Mouse (Mus musculus) midbrain, postnatal 0 days (tissue): Measurements from ENCODE around the gene Iba57. TPM values are rescaled to one million over a fixed set of nuclear protein-coding genes. Genes with fewer than 3 reads are reported as not detected.
A peak's percentile ranks its signal among the peaks of the same experiment; 100 is the strongest.

ENCODE experiments used
- ATAC-seq: fragments of 200-750 bp; cut with Nextera tagmentation; 2 replicates; pipeline ENCODE4 v1.8.0; 2017; ENCODE audit warnings: moderate number of reproducible peaks, mild to moderate bottlenecking, moderate TSS enrichment, moderate library complexity; ENCODE audit not compliant: low FRiP score
- DNase-seq: peaks from one replicate; pipeline ENCODE4 v3.0.0-alpha.2; 2015; ENCODE audit warnings: low spot score
- H3K27ac ChIP-seq: fragments of 300-500 bp; sonication (generic); 2 replicates; pipeline ENCODE4 v1.5.1; 2014; ENCODE audit warnings: low read depth, mild to moderate bottlenecking, low read length, mixed read lengths
- H3K27me3 ChIP-seq: fragments of 300-500 bp; sonication (generic); 2 replicates; pipeline ENCODE4 v1.6.1; 2014; ENCODE audit warnings: low read length, control low read depth, mixed read lengths; ENCODE audit not compliant: insufficient read depth
- H3K36me3 ChIP-seq: fragments of 300-500 bp; sonication (generic); 2 replicates; pipeline ENCODE4 v1.6.1; 2014; ENCODE audit warnings: low read length, control low read depth, mixed read lengths; ENCODE audit not compliant: insufficient read depth
- H3K4me1 ChIP-seq: fragments of 300-500 bp; sonication (generic); 2 replicates; pipeline ENCODE4 v1.6.1; 2014; ENCODE audit warnings: mild to moderate bottlenecking, control low read depth, antibody characterized with exemption, low read length, mixed read lengths; ENCODE audit not compliant: insufficient read depth
- H3K4me2 ChIP-seq: fragments of 300-500 bp; sonication (generic); 2 replicates; pipeline ENCODE4 v1.6.1; 2014; ENCODE audit warnings: low read depth, mild to moderate bottlenecking, low read length, mixed read lengths; ENCODE audit not compliant: poor library complexity, severe bottlenecking
- H3K4me3 ChIP-seq: fragments of 300-500 bp; sonication (generic); 2 replicates; pipeline ENCODE4 v1.5.1; 2014; ENCODE audit warnings: low read depth, mild to moderate bottlenecking, low read length, moderate library complexity
- H3K9ac ChIP-seq: fragments of 300-500 bp; sonication (generic); replicated peaks from 2 replicates; pipeline ENCODE4 v1.6.1; 2014; ENCODE audit warnings: mild to moderate bottlenecking, low read length, moderate library complexity, mixed read lengths; ENCODE audit not compliant: poor library complexity, severe bottlenecking
- H3K9me3 ChIP-seq: fragments of 300-500 bp; sonication (generic); 2 replicates; pipeline ENCODE4 v1.6.1; 2016; ENCODE audit warnings: low read length, control low read depth
- CTCF ChIP-seq: IDR thresholded peaks from 2 replicates; pipeline ENCODE4 v1.5.1; 2016; ENCODE audit warnings: antibody characterized with exemption, mild to moderate bottlenecking
- WGBS: fragments of 180-500 bp; shearing (Covaris S2); extraction: QIAGEN DNeasy Blood & Tissue Kit; methylation state at CpG from one replicate; pipeline ENCODE4 v1.1.7; 2014; 5-methylcytosine and 5-hydroxymethylcytosine counted together
- polyA plus RNA-seq: library from polyadenylated mRNA; unstranded; fragments of >200 nt; fragmentation: Nextera tagmentation; extraction: Ambion mirVana; gene quantifications from 2 replicates; pipeline ENCODE4 v1.2.1, GENCODE M21; 2015
- total RNA-seq: library from RNA; depleted of rRNA; stranded (reverse); fragments of >200 nt; gene quantifications from 2 replicates; pipeline ENCODE4 v1.2.3, GENCODE M21; 2014

The Iba57 gene
- total and polyA plus RNA-seq, 2 experiments from 2014 or later, result 8.1 to 9.2 TPM

GRCm38 (mm10) chr11:59154220-59154619 lies 9.3 kb downstream of the Iba57 start:
- H3K36me3 ChIP-seq, result peaks cover 23% of the 10 kb centered on the region
- no peak overlapping the region for H3K4me3 ChIP-seq
- ATAC-seq, result no peak
- H3K4me2 ChIP-seq, result no peak overlapping the region
- H3K27ac ChIP-seq, result no peak overlapping the region
- no peak for DNase-seq
- no peaks in the 10 kb centered on the region for H3K4me1 ChIP-seq
- no peaks in the 10 kb centered on the region for H3K27me3 ChIP-seq
- no peaks in the 10 kb centered on the region for H3K9me3 ChIP-seq
- H3K9ac ChIP-seq, result no peak overlapping the region
- TF ChIP-seq CTCF, result no peak
- WGBS, result 90% methylated on average over 7 of the region's 7 CpGs

- H3K27me3 ChIP-seq, result no peaks in the 10 kb centered on the region
- no peaks in the 10 kb centered on the region for H3K4me1 ChIP-seq
- H3K9me3 ChIP-seq, result no peaks in the 10 kb centered on the region
- peaks cover 11% of the 10 kb centered on the region for H3K36me3 ChIP-seq
- no peak overlapping the region for H3K27ac ChIP-seq
- no peak overlapping the region for H3K9ac ChIP-seq
- H3K4me3 ChIP-seq, result no peak overlapping the region
- 30% methylated on average over 3 of the region's 3 CpGs for WGBS
- H3K4me2 ChIP-seq, result no peak overlapping the region
- TF ChIP-seq CTCF, result peak; percentile 39; the same call in 1 of the 2 replicates
- ATAC-seq (no peak), DNase-seq (no peak)
Measured at GRCm38 (mm10) chr11:59151729-59152128, 11.8 kb downstream of the Iba57 start.

GRCm38 (mm10) chr11:59149302-59149701 lies 14.2 kb downstream of the Iba57 start:
- Histone ChIP-seq H3K4me3 (no peak overlapping the region), H3K4me1 (no peaks in the 10 kb centered on the region), H3K9ac (no peak overlapping the region), H3K27ac (no peak overlapping the region), H3K27me3 (no peaks in the 10 kb centered on the region), H3K4me2 (no peak overlapping the region), H3K36me3 (no peaks in the 10 kb centered on the region), H3K9me3 (no peaks in the 10 kb centered on the region)
- no peak for TF ChIP-seq CTCF
- ATAC-seq, result no peak
- no peak for DNase-seq
- WGBS, result 47% methylated on average over 3 of the region's 3 CpGs

GRCm38 (mm10) chr11:59142962-59143361 lies 20.6 kb downstream of the Iba57 start:
- WGBS, result 85% methylated on average over 5 of the region's 5 CpGs
- no peak for TF ChIP-seq CTCF
- ATAC-seq, result no peak

GRCm38 (mm10) chr11:59141772-59142370 lies 21.7 kb downstream of the Iba57 start:
- no peaks in the 10 kb centered on the region for H3K9me3 ChIP-seq
- no peak for TF ChIP-seq CTCF
- no peak for DNase-seq
- no peak overlapping the region for H3K9ac ChIP-seq
- peaks cover 10% of the 10 kb centered on the region for H3K27me3 ChIP-seq
- no peaks in the 10 kb centered on the region for H3K36me3 ChIP-seq
- no peak overlapping the region for H3K4me3 ChIP-seq
- H3K4me2 ChIP-seq, result peak overlapping the region; percentile 20; the same call in 1 of the 2 replicates
- H3K4me1 ChIP-seq, result no peaks in the 10 kb centered on the region
- no peak overlapping the region for H3K27ac ChIP-seq
- WGBS, result 13% methylated on average over 12 of the region's 14 CpGs
- ATAC-seq, result no peak

More at GRCm38 (mm10) chr11:59142962-59143361, 20.6 kb downstream of the Iba57 start:
- DNase-seq, result no peak
- Histone ChIP-seq H3K4me3 (no peak overlapping the region), H3K9ac (no peak overlapping the region), H3K9me3 (no peaks in the 10 kb centered on the region), H3K27ac (no peak overlapping the region), H3K36me3 (no peaks in the 10 kb centered on the region), H3K4me1 (no peaks in the 10 kb centered on the region), H3K27me3 (no peaks in the 10 kb centered on the region; the same call in 1 of the 2 replicates), H3K4me2 (no peak overlapping the region)

- H3K27ac ChIP-seq, result no peak overlapping the region
- 70% methylated on average over 19 of the region's 19 CpGs for WGBS
- no peak overlapping the region for H3K9ac ChIP-seq
- H3K36me3 ChIP-seq, result no peaks in the 10 kb centered on the region
- no peak for TF ChIP-seq CTCF
- DNase-seq (no peak), ATAC-seq (no peak)
- H3K4me2 ChIP-seq, result no peak overlapping the region
- H3K9me3 ChIP-seq, result no peaks in the 10 kb centered on the region
- H3K4me3 ChIP-seq, result no peak overlapping the region
- peaks cover 39% of the 10 kb centered on the region for H3K27me3 ChIP-seq
- H3K4me1 ChIP-seq, result 0 out of 2 replicates have a peak, but pooled peaks cover 3% of the 10 kb centered on the region
Measured at GRCm38 (mm10) chr11:59138537-59139486, 24.7 kb downstream of the Iba57 start.
